Mouse (Mus musculus): ENCODE measurements around the gene Utp18.
A peak's percentile ranks its signal among the peaks of the same experiment; 100 is the strongest.

The Utp18 gene

GRCm38 (mm10) chr11:93829327-93829679 is 56.3 kb downstream of the Utp18 start:
- no peak for DNase-seq (ENCODE audit: low spot score in 2 of 2)

- no peak for DNase-seq (ENCODE audit: low spot score in 2 of 2)
Observed at GRCm38 (mm10) chr11:93828619-93829326, 56.8 kb downstream of the Utp18 start.

GRCm38 (mm10) chr11:93822261-93822660 is 63.3 kb downstream of the Utp18 start:
- no peak for DNase-seq (ENCODE audit: low spot score in 2 of 2)

GRCm38 (mm10) chr11:93821533-93821932 is 64.0 kb downstream of the Utp18 start:
- no peak for DNase-seq (ENCODE audit: low spot score in 2 of 2)

- DNase-seq (ENCODE audit: low spot score in 2 of 2), result no peak
Observed at GRCm38 (mm10) chr11:93817966-93818738, 67.4 kb downstream of the Utp18 start.

GRCm38 (mm10) chr11:93812955-93813354 is 72.6 kb downstream of the Utp18 start:
- DNase-seq (ENCODE audit: low spot score in 2 of 2), result no peak

GRCm38 (mm10) chr11:93812125-93812868 is 73.3 kb downstream of the Utp18 start:
- peak; percentile 56 to 80 for DNase-seq (ENCODE audit: low spot score in 2 of 2)
